Mouse (Mus musculus) embryonic facial prominence, embryonic 12.5 days (tissue): Measurements from ENCODE around the gene Tas1r3. TPM values are rescaled to one million over a fixed set of nuclear protein-coding genes. Genes with fewer than 3 reads are reported as not detected.

Experiments used
- ATAC-seq: fragments of 200-750 bp; cut with Nextera tagmentation; 2 replicates; pipeline ENCODE4 v1.8.0; 2017; ENCODE audit not compliant: insufficient number of reproducible peaks, insufficient read depth, low FRiP score, low TSS enrichment
- H3K27ac ChIP-seq: fragments of 300-500 bp; sonication (generic); 2 replicates; pipeline ENCODE4 v1.5.1; 2016; ENCODE audit warnings: mild to moderate bottlenecking
- H3K27me3 ChIP-seq: fragments of 300-500 bp; sonication (generic); 2 replicates; pipeline ENCODE4 v1.6.1; 2016; ENCODE audit warnings: mild to moderate bottlenecking, moderate library complexity
- H3K36me3 ChIP-seq: fragments of 300-500 bp; sonication (generic); 2 replicates; pipeline ENCODE4 v1.6.1; 2016; ENCODE audit warnings: mild to moderate bottlenecking
- H3K4me1 ChIP-seq: fragments of 300-500 bp; sonication (generic); 2 replicates; pipeline ENCODE4 v1.6.1; 2016
- H3K4me2 ChIP-seq: fragments of 300-500 bp; sonication (generic); replicated peaks from 2 replicates; pipeline ENCODE4 v1.6.1; 2016; ENCODE audit warnings: mild to moderate bottlenecking, moderate library complexity
- H3K4me3 ChIP-seq: fragments of 300-500 bp; sonication (generic); 2 replicates; pipeline ENCODE4 v1.5.1; 2016; ENCODE audit warnings: mild to moderate bottlenecking
- H3K9ac ChIP-seq: fragments of 300-500 bp; sonication (generic); 2 replicates; pipeline ENCODE4 v1.6.1; 2016; ENCODE audit warnings: mild to moderate bottlenecking, moderate library complexity
- H3K9me3 ChIP-seq: fragments of 300-500 bp; sonication (generic); 2 replicates; pipeline ENCODE4 v1.6.1; 2016; ENCODE audit warnings: mild to moderate bottlenecking, moderate library complexity
- WGBS: fragments of 180-500 bp; shearing (Covaris S2); methylation state at CpG from one replicate; pipeline ENCODE4 v1.1.7; 2016; 5-methylcytosine and 5-hydroxymethylcytosine counted together
- polyA plus RNA-seq: library from polyadenylated mRNA; unstranded; fragments of >200 nt; fragmentation: Nextera tagmentation; extraction: Ambion mirVana; gene quantifications from 2 replicates; pipeline ENCODE4 v1.2.1, GENCODE M21; 2016

Tas1r3 gene
- polyA plus RNA-seq, 1 experiment from 2014 or later: 0.47 TPM

DNA sequence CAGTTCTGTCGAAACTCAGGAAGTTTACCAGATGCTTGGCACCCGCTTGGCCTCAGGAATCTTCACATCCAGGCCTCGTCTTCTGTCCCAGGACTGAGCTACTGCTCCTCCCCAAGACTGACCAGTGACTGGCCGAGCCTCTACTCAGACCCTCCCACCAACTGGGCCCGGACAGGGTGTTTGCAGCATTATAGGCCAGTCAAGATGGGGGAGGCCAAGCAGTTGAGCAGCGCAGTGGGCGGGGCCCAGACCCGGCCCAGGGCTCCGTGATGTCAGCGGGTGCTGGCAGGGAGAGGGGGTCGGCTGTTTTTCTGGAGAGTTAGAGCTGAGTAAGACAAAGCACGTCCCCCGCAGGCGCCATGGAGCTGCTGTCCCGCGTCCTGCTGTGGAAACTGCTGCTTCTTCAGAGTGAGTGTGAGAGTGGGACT is 23.7 kb downstream of the Tas1r3 start, which contains the start of gene Mxra8:
Mxra8 (plus strand) TSS at position 198 of the 428 bp plus-strand sequence.
- peak within 1 kb of the TSS; percentile 52 for H3K27ac ChIP-seq
- peaks cover 15% of the 10 kb centered on the region for H3K36me3 ChIP-seq
- no peaks in the 10 kb centered on the region for H3K27me3 ChIP-seq
- H3K4me1 ChIP-seq: peaks cover 28% of the 10 kb centered on the region
- H3K9me3 ChIP-seq: no peaks in the 10 kb centered on the region
- H3K4me3 ChIP-seq: peak within 1 kb of the TSS; percentile 47
- WGBS: 2% methylated on average over 16 of the region's 16 CpGs
- ATAC-seq: peak; percentile 79
- peak within 1 kb of the TSS; percentile 61 for H3K9ac ChIP-seq
- H3K4me2 ChIP-seq: peak within 1 kb of the TSS; percentile 94

DNA sequence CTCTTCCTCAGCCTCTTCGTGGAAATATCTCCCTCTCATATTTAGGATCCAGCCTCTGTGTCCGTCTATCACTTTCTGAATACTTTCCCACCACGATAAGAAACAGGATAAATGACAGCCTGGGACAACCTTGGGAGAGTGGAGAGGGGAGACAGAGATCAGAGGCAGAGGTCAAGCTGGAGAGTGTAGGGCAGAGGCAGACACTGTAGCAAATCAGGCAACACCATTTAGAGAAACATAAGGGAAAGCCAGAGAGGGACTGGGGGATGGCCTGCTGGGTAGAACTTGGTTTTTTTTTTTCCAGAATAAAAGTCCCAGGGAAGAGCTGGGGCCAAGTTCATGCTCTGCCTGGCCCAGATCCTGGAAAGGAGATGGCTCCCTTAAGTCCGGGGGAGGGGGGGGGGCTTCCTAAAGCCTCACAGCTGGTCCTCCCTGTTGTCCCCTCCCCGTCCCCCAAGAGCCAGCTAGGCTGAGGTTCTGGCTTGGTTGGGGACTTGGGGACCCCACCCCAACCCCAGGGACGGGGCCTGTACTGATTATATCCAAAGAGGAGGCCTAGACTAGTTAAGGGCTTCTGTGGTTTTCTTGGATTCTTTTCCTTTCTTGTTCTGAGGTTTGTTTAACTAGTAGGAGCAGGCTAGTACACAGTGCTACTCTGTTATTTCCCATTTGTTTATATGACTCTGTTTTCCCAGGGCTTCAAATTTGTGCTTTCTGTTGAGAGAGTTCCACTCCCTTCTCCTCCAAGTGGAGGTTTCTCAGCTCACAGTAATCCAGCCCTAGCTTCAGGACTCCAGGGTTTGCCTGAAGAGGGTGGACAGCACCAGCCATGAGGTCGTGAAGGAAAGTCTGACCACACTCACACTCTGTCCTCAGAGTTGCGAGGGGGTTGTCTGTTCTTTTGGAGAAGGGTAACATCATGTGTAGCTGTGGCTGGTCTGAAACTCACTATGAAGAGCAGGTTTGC is 24.7 kb downstream of the Tas1r3 start:
- whole genome bisulfite sequencing: 49% methylated on average over 8 of the region's 8 CpGs
- Histone ChIP-seq H3K27ac (peak overlapping the region; percentile 52), H3K4me2 (peak overlapping the region; percentile 94; the same call in 1 of the 2 replicates), H3K4me3 (no peak overlapping the region), H3K9ac (no peak overlapping the region), H3K9me3 (no peaks in the 10 kb centered on the region), H3K27me3 (no peaks in the 10 kb centered on the region), H3K4me1 (peaks cover 37% of the 10 kb centered on the region), H3K36me3 (peaks cover 12% of the 10 kb centered on the region)
- no peak for ATAC-seq

DNA sequence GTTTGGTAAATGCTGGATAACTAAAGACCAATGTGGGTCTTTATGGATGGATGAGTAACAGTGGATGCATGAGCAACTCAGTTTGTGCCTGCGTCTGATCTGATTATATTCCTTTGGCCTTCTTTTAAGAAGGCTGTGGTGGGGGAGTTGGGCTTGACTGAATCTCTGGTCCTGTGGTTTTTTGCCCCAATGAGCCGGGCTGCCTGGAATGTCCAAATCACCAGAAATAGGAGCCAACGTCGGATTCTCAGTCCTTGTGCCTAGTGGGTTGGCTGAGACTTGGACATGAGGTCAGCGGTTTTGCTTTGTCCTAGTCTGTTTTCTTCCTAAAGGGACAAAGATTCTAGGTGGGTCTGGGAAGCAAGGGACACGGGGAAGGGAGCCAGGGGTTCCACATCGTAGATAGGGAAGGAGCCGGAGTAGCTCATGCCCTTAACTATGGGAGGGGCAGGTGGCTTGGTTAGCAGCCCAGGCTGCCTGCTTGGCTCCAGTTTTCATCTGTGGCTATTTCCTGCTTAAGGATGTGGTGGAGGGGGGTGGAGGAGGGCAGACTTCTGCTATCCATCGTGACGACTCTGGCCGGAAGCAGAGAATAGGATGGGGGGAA is 25.7 kb downstream of the Tas1r3 start:
- Histone ChIP-seq H3K4me2 (no peak overlapping the region), H3K36me3 (peaks cover 3% of the 10 kb centered on the region), H3K27me3 (no peaks in the 10 kb centered on the region), H3K9me3 (no peaks in the 10 kb centered on the region), H3K4me3 (no peak overlapping the region), H3K9ac (no peak overlapping the region), H3K4me1 (peaks cover 46% of the 10 kb centered on the region), H3K27ac (no peak overlapping the region)
- no peak for ATAC-seq
- 77% methylated on average over 11 of the region's 11 CpGs for WGBS

- Histone ChIP-seq H3K27ac (peak overlapping the region; percentile 4; the same call in 1 of the 2 replicates), H3K36me3 (no peaks in the 10 kb centered on the region; the same call in 1 of the 2 replicates), H3K9ac (no peak overlapping the region), H3K4me2 (peak overlapping the region; percentile 17; the same call in 1 of the 2 replicates), H3K4me3 (peak overlapping the region; percentile 16; the same call in 1 of the 2 replicates), H3K9me3 (no peaks in the 10 kb centered on the region), H3K27me3 (no peaks in the 10 kb centered on the region), H3K4me1 (peaks cover 26% of the 10 kb centered on the region)
- WGBS: 43% methylated on average over 2 of the region's 2 CpGs
- ATAC-seq: no peak
Observed at GRCm38 (mm10) chr4:155833836-155834235, 29.3 kb downstream of the Tas1r3 start.

GRCm38 (mm10) chr4:155833234-155833633 is 29.9 kb downstream of the Tas1r3 start:
- WGBS: 89% methylated on average over 4 of the region's 4 CpGs
- peaks cover 26% of the 10 kb centered on the region for H3K4me1 ChIP-seq
- H3K36me3 ChIP-seq: no peaks in the 10 kb centered on the region; the same call in 1 of the 2 replicates
- no peak for ATAC-seq
- H3K27me3 ChIP-seq: no peaks in the 10 kb centered on the region
- no peak overlapping the region for H3K27ac ChIP-seq
- 0 out of 2 replicates have a peak overlapping the region, but pooled peaks have one; percentile 16 for H3K4me3 ChIP-seq
- H3K9ac ChIP-seq: no peak overlapping the region
- no peaks in the 10 kb centered on the region for H3K9me3 ChIP-seq
- no peak overlapping the region for H3K4me2 ChIP-seq

DNA sequence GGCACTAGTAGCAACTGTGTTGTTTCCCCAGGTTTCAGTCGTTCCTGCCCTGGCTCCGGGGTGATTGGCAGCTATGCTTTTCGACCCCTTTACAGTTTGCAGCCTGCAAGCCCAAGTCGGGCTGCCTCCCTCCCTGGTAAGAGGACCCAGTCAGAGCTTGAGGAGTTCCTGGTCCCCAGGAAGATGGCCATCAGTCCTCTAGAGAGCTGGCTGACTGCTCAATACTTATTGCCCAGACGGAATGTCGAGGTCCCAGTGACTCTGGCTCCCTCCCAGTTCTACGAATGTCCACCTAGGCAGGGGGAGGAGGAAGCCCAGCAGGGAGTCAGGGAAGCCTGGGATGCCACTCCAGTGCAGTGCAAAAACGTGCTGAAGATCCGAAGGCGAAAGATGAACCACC is 30.8 kb downstream of the Tas1r3 start:
- 0 out of 2 replicates have a peak overlapping the region, but pooled peaks have one; percentile 87 for H3K27ac ChIP-seq
- H3K9ac ChIP-seq: peak overlapping the region; percentile 96
- peaks cover 8% of the 10 kb centered on the region; the same call in 1 of the 2 replicates for H3K36me3 ChIP-seq
- peaks cover 26% of the 10 kb centered on the region for H3K4me1 ChIP-seq
- 57% methylated on average over 10 of the region's 10 CpGs for WGBS
- H3K4me3 ChIP-seq: peak overlapping the region; percentile 92
- H3K27me3 ChIP-seq: no peaks in the 10 kb centered on the region
- no peaks in the 10 kb centered on the region for H3K9me3 ChIP-seq
- ATAC-seq: no peak
- peak overlapping the region; percentile 85 for H3K4me2 ChIP-seq

- ATAC-seq: 0 out of 2 replicates have a peak, but pooled peaks have one; percentile 17
- peaks cover 26% of the 10 kb centered on the region for H3K4me1 ChIP-seq
- peaks cover 8% of the 10 kb centered on the region; the same call in 1 of the 2 replicates for H3K36me3 ChIP-seq
- H3K27ac ChIP-seq: peak overlapping the region; percentile 87
- 1% methylated on average over 25 of the region's 25 CpGs for WGBS
- no peaks in the 10 kb centered on the region for H3K9me3 ChIP-seq
- H3K9ac ChIP-seq: peak overlapping the region; percentile 96
- peak overlapping the region; percentile 92 for H3K4me3 ChIP-seq
- H3K27me3 ChIP-seq: no peaks in the 10 kb centered on the region
- peak overlapping the region; percentile 85 for H3K4me2 ChIP-seq
Observed at GRCm38 (mm10) chr4:155831831-155832230, 31.3 kb downstream of the Tas1r3 start.

GRCm38 (mm10) chr4:155831205-155831766 is 31.9 kb downstream of the Tas1r3 start, which contains the start of gene Aurkaip1:
Aurkaip1 (plus strand) TSS chr4:155831272.
- Histone ChIP-seq H3K9me3 (no peaks in the 10 kb centered on the region), H3K4me1 (peaks cover 26% of the 10 kb centered on the region), H3K27ac (peak within 1 kb of the TSS; percentile 87), H3K9ac (peak within 1 kb of the TSS; percentile 96), H3K27me3 (no peaks in the 10 kb centered on the region), H3K36me3 (peaks cover 12% of the 10 kb centered on the region; the same call in 1 of the 2 replicates), H3K4me3 (peak within 1 kb of the TSS; percentile 92), H3K4me2 (peak within 1 kb of the TSS; percentile 85)
- peak; percentile 90 for ATAC-seq
- WGBS: under 1% methylated on average over 49 of the region's 49 CpGs

DNA sequence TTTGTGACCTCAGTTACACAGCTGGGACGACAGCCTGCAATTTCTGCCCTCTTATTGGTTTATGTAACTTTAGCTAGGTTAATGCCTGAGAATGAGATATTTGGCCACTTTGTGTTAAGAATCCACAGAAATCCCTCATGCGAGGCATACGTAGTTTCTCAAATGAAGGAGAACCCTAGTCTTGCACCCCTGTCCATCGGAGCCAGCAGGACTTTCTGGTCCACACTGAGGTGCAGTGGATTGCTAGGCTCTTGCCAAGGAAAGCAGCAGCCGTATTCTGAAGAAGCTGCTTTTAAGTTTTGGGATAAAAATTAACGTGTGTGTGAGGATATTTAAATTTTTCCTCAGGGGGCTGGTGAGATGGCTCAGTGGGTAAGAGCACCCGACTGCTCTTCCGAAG is 32.6 kb downstream of the Tas1r3 start:
- peak overlapping the region; percentile 18 for H3K27ac ChIP-seq
- no peak for ATAC-seq
- no peaks in the 10 kb centered on the region for H3K9me3 ChIP-seq
- H3K9ac ChIP-seq: no peak overlapping the region
- 57% methylated on average over 8 of the region's 8 CpGs for WGBS
- peak overlapping the region; percentile 85; the same call in 1 of the 2 replicates for H3K4me2 ChIP-seq
- peaks cover 15% of the 10 kb centered on the region for H3K36me3 ChIP-seq
- H3K4me1 ChIP-seq: peaks cover 26% of the 10 kb centered on the region
- H3K27me3 ChIP-seq: no peaks in the 10 kb centered on the region
- H3K4me3 ChIP-seq: peak overlapping the region; percentile 92

- no peaks in the 10 kb centered on the region for H3K9me3 ChIP-seq
- WGBS: 93% methylated on average over 4 of the region's 4 CpGs
- no peak for ATAC-seq
- H3K4me1 ChIP-seq: peaks cover 26% of the 10 kb centered on the region
- H3K27ac ChIP-seq: no peak overlapping the region
- no peak overlapping the region for H3K4me3 ChIP-seq
- no peak overlapping the region for H3K4me2 ChIP-seq
- H3K9ac ChIP-seq: no peak overlapping the region
- H3K27me3 ChIP-seq: no peaks in the 10 kb centered on the region
- peaks cover 23% of the 10 kb centered on the region for H3K36me3 ChIP-seq
Observed at GRCm38 (mm10) chr4:155829866-155830265, 33.3 kb downstream of the Tas1r3 start.

DNA sequence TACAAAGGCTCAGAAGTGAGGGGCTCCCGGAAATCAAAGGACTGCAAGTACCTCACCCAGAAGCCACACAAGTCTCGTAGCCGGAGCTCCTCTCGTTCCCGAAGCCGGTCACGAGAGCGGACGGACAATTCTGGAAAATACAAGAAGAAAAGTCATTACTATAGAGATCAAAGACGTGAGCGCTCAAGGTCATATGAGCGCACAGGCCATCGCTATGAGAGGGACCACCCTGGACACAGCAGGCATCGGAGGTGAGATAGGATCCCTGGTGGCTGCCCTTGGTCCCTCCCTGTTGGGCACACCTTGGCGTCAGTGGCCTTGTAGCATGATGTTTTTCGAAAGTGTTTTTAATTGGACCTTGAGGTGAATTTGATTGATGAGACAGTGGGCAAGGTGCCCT is 39.7 kb downstream of the Tas1r3 start:
- no peak overlapping the region for H3K4me3 ChIP-seq

More for the DNA sequence above, 39.7 kb downstream of the Tas1r3 start:
- H3K9me3 ChIP-seq: no peaks in the 10 kb centered on the region
- no peak overlapping the region for H3K27ac ChIP-seq
- WGBS: 95% methylated on average over 16 of the region's 16 CpGs
- ATAC-seq: no peak
- H3K27me3 ChIP-seq: no peaks in the 10 kb centered on the region
- no peak overlapping the region for H3K9ac ChIP-seq
- H3K36me3 ChIP-seq: peaks cover 82% of the 10 kb centered on the region
- no peaks in the 10 kb centered on the region for H3K4me1 ChIP-seq
- H3K4me2 ChIP-seq: no peak overlapping the region
